Mouse (Mus musculus): ENCODE data around the gene Acvr1.

Acvr1 gene

DNA sequence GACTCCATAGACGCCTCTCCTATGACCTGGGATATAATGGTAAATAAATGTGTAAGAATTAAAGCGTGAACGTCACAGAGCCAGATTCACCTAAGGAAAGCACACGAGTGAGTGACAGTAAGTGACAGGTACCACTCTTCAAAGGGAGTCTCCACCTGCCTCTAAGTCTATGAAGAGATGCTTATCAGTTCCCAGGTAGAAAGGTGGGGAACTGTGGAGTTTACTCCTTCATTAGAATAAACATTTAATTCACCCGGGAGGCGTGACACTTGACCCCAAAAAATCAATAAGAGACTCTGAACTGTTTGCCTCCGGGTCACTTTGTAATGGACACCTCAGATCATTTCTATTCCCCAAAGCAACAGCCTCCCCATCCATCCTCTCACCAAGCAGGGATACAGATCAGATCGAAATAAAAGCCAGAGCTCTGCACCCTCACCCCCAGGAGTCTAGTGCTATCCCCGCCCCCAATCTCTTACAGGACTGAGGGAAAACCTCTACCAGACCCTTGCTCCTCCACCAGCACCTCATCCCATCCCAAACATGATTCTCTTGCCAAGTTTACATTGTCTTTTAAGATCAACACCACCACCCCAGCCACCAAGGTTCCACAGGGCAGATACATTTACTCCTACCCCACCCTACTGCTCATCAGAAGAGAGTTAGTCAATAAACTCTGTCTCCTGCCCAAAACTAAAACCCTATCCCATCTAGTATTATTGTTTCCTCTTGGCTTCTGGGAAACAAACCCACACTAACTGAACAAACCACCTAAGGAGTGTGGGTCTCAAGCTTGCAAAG is 9.7 kb downstream of the Acvr1 start:
- no peak for DNase-seq (ENCODE audit: low read depth, low spot score)

DNA sequence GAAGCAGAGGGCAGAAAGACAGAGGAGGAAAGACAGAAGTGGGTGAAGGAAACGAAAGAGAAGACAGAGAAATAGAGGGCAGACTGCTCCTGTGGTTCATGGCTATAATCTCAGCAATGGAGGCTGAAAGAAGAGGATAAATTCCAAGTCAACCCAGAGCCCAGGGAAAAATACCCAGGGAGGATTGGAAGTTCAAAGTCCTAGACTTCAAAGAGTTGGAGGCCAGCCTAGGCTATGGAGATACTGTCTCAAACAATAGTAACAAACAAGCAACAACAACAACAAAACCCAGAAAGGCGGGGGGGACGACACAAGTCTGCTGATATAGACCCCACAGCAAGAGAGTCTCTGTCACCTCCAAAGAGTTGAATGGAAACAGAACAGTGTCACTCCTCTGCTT is 14.7 kb downstream of the Acvr1 start:
- no peak for DNase-seq (ENCODE audit: low read depth, low spot score)

DNA sequence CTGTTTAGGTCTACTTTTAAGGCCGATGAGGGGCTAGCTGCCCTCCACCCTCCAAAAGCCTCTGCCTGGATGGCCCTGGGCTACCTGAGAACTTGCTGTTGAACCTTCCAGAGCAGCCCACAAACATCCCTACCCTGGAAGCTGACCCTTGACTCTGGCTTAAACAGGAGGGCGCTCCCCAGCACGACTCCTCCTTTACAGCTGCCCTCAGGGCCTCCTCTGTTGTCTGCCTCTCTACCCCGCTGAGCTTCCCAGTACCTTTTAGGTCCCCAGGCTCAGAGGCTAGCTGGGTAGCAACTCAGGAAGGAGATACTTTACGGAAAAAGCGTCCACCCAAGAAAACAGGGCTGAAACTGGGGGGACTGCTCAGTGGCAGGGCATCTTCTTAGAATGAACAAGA is 15.1 kb downstream of the Acvr1 start:
- DNase-seq (ENCODE audit: low read depth, low spot score): no peak

DNA sequence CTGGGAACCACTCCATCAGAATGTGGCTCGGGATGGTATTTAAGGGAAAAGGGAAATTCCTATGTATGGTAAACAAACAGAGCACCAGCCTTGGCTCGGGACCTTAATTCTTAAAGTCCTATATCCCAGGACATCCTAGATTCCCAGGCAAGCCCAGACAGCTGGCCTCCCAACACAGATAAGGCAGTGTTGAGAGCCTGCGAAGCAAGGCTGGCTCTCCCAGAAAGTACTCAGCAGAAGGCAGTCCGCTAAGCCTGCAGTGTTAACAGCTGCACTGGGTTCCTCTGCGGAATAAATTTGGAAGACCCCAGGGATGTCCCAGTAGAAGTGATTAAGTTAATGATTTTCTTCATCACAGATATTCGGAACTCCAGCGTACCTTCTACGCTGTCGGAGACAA is 16.5 kb downstream of the Acvr1 start:
- peak; percentile 9 for DNase-seq (ENCODE audit: low read depth, low spot score)

GRCm38 (mm10) chr2:58549960-58550359 is 17.0 kb downstream of the Acvr1 start:
- DNase-seq (ENCODE audit: low read depth, low spot score): peak; percentile 10

GRCm38 (mm10) chr2:58548943-58549342 is 18.0 kb downstream of the Acvr1 start:
- DNase-seq (ENCODE audit: low read depth, low spot score): peak; percentile 16

- DNase-seq (ENCODE audit: low read depth, low spot score): peak; percentile 83
These were observed 20.7 kb downstream of the Acvr1 start for GRCm38 (mm10) chr2:58546264-58546663.

GRCm38 (mm10) chr2:58544368-58544767 is 22.6 kb downstream of the Acvr1 start:
- DNase-seq (ENCODE audit: low read depth, low spot score): no peak

DNA sequence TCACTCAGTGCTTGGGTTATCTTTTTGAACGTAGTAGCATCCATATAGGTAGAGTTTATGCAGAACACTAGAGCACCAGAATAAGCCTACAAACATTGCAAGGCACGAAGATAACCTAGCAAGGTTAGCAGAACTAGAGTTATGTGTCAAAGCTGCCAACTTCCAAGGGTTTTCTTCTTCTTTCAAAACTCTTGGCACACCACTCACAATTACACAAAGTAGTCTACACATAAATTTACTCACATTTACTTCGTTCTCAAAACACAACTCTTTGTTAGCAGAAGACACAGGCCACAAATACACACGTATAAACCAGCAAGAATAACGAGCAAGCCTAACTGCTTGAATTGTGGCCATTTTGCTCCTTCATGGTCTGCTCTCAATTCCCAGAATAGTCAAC is 23.7 kb downstream of the Acvr1 start:
- DNase-seq (ENCODE audit: low read depth, low spot score): no peak

- DNase-seq (ENCODE audit: low read depth, low spot score): no peak
These were observed 28.8 kb downstream of the Acvr1 start for GRCm38 (mm10) chr2:58538196-58538595.

GRCm38 (mm10) chr2:58536796-58537195 is 30.2 kb downstream of the Acvr1 start:
- no peak for DNase-seq (ENCODE audit: low read depth, low spot score)

GRCm38 (mm10) chr2:58535233-58535632 is 31.7 kb downstream of the Acvr1 start:
- DNase-seq (ENCODE audit: low read depth, low spot score): no peak

DNA sequence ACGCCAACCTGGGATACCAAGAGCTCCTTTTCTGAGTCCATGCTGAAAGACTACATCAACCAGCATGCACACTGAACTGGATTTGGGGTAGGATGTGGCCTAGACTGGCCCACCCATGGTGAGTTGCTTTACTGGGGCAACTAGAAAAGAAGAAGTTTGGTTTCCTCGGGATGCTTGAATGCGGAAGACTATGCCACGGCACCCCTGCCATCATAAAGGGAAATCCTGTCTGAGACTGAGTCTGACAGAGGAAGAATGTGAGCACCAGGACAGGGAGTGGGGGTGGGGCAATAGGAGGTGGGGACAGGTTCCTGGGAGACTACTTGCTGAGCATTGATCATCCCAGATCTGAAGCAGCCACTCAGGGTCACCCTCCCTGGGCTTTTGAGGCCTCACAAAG is 32.6 kb downstream of the Acvr1 start:
- DNase-seq (ENCODE audit: low read depth, low spot score): no peak

- no peak for DNase-seq (ENCODE audit: low read depth, low spot score)
These were observed 33.4 kb downstream of the Acvr1 start for GRCm38 (mm10) chr2:58533521-58534001.

DNA sequence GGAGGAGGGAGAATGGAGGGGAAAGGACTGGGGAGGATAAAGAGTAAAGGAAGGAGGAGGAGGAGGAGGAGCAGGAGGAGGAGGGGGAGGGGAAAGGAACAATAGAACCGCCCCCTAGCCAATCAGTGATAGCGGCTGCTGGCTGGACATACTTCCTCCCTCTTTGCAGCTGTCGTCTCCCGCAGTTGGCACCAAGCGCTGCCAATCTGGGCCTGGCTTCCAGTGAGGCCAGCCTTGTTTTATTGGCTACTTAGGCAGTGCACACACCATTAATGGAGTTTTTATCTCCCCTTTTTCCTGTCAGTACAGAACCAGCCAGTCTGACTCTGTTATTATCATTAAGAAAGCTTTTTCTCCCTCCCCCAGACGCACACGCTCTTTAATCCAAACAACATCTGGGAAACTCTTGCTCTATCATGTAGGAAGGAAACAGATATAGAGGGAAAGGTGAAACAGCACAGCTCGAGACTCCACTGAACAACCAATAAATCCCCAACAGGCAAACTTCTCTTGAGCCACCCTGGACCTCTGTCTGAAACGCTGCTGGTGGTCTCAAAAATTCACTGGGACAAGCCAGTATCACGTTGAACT is 34.6 kb downstream of the Acvr1 start:
- peak; percentile 16 for DNase-seq (ENCODE audit: low read depth, low spot score)

DNA sequence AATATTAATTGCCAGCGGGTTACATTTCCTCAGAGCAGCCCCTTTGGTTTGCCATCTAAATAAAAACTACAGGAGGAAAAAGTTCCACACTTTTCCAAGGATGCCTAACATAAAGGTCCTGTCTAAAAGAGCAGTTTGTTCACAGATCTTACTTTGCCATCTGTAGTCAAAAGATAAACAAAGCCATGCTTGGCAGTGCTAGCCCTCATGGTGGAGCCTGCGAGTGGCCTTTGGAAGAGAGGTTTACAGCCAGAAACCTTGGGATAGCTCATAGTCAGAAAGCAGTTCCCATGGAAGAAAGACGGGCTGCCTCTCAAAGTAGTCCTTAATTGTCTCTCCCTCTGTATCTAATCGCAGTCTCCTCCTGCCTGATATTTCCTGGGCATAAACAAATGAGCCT is 36.4 kb downstream of the Acvr1 start:
- no peak for DNase-seq (ENCODE audit: low read depth, low spot score)

GRCm38 (mm10) chr2:58529860-58530440 is 37.0 kb downstream of the Acvr1 start:
- no peak for DNase-seq (ENCODE audit: low read depth, low spot score)

DNA sequence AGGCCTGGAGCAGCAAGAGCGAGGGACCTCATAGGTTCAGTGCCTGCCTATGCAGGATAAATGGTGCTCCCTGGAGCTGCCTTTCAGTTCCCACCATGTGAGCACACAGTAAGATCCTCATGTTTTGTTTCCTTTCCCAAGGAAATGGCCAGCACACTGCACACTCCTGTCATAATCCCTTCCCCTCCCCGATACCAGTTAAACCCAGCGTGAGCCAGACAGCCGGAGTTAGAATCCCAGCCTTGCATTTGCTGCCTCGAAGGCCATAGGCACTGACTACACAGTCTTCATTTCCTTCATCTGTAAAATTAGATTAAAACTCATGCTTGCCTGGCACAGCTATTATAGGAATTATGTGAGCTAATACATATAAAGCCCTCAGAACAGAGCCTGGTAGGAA is 37.6 kb downstream of the Acvr1 start:
- no peak for DNase-seq (ENCODE audit: low read depth, low spot score)

DNA sequence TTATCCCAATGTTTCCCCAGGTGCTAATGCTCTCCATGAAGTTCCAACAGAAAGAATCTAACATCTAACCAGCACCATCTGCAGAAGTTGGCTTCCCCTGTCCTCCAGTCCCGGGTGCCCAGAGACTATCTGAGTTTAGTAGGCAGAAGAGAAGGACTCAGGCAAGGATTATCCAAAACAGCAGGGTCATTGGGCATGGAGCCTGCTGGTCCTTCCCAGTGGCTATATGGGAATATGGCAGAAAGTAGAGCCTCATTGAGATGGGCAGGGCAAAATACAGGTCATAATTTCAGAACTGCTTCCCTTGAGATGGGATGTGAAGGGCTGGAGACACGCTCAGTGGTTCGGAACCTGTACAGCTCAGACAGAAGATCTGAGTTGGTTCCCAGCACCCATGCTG is 39.2 kb downstream of the Acvr1 start:
- DNase-seq (ENCODE audit: low read depth, low spot score): no peak

GRCm38 (mm10) chr2:58524356-58524755 is 42.6 kb downstream of the Acvr1 start:
- DNase-seq (ENCODE audit: low read depth, low spot score): no peak

- DNase-seq (ENCODE audit: low read depth, low spot score): no peak
These were observed 43.1 kb downstream of the Acvr1 start for GRCm38 (mm10) chr2:58523894-58524293.

- DNase-seq (ENCODE audit: low read depth, low spot score): no peak
These were observed 43.9 kb downstream of the Acvr1 start for GRCm38 (mm10) chr2:58523097-58523496.

GRCm38 (mm10) chr2:58521621-58522020 is 45.3 kb downstream of the Acvr1 start:
- DNase-seq (ENCODE audit: low read depth, low spot score): peak; percentile 31

Data from 3T3-L1 (cell line).